Mouse (Mus musculus): ENCODE results near the gene Itsn1. TPM values are rescaled to one million over a fixed set of nuclear protein-coding genes. Genes with fewer than 3 reads are reported as not detected.
A peak's percentile ranks its signal among the peaks of the same experiment; 100 is the strongest.

The Itsn1 gene
- total RNA-seq, 4 experiments from 2014 or later: 116 to 158 (median 148) TPM

GRCm38 (mm10) chr16:91937281-91937680 is 208.2 kb downstream of the Itsn1 start:
- DNase-seq (ENCODE audit: low spot score in 2 of 2): no peak

- no peak for DNase-seq (ENCODE audit: low spot score in 2 of 2)
Observed at GRCm38 (mm10) chr16:91938141-91938540, 209.1 kb downstream of the Itsn1 start.

GRCm38 (mm10) chr16:91940726-91941125 is 211.6 kb downstream of the Itsn1 start:
- DNase-seq (ENCODE audit: low spot score in 2 of 2): no peak

- DNase-seq (ENCODE audit: low spot score in 2 of 2): no peak
Observed at GRCm38 (mm10) chr16:91942201-91942600, 213.1 kb downstream of the Itsn1 start.

GRCm38 (mm10) chr16:91946261-91946660 is 217.2 kb downstream of the Itsn1 start:
- DNase-seq (ENCODE audit: low spot score in 2 of 2): no peak

GRCm38 (mm10) chr16:91947093-91947492 is 218.0 kb downstream of the Itsn1 start:
- no peak for DNase-seq (ENCODE audit: low spot score in 2 of 2)

GRCm38 (mm10) chr16:91953967-91954366 is 224.9 kb downstream of the Itsn1 start:
- DNase-seq (ENCODE audit: low spot score in 2 of 2): no peak

GRCm38 (mm10) chr16:91954766-91955165 is 225.7 kb downstream of the Itsn1 start:
- DNase-seq (ENCODE audit: low spot score in 2 of 2): no peak

GRCm38 (mm10) chr16:91962204-91962893 is 233.3 kb downstream of the Itsn1 start:
- DNase-seq (ENCODE audit: low spot score in 2 of 2): peak; percentile 27 to 88

- peak in 1 of 2 experiments; percentile 59 for DNase-seq (ENCODE audit: low spot score in 2 of 2)
Observed at GRCm38 (mm10) chr16:91962894-91963555, 233.9 kb downstream of the Itsn1 start.

- DNase-seq (ENCODE audit: low spot score in 2 of 2): no peak
Observed at GRCm38 (mm10) chr16:91963556-91963900, 234.4 kb downstream of the Itsn1 start.

GRCm38 (mm10) chr16:91964308-91965178 is 235.5 kb downstream of the Itsn1 start:
- DNase-seq (ENCODE audit: low spot score in 2 of 2): no peak

- DNase-seq (ENCODE audit: low spot score in 2 of 2): no peak
Observed at GRCm38 (mm10) chr16:91968725-91969124, 239.6 kb downstream of the Itsn1 start.

GRCm38 (mm10) chr16:91969516-91970031 is 240.5 kb downstream of the Itsn1 start:
- DNase-seq (ENCODE audit: low spot score in 2 of 2): no peak

Small RNA genes lying within 50 kb of the gene (microRNA-seq; reads per million reads assigned to microRNA genes)
- gene Gm27773: 0 reads per million in 2 experiments

Other genes starting within 250 kb of the Itsn1 start
- gene Ifnar1, start 244.0 kb upstream of the Itsn1 start, total RNA-seq (2022): 10 to 100 TPM; 45.4 to 56.2 (median 49.8) TPM
- 10 to 100 TPM; 25.2 to 37.4 (median 32.2) TPM for gene Ifngr2, start 182.2 kb upstream of the Itsn1 start, total RNA-seq (2022)
- gene Tmem50b, start 131.5 kb upstream of the Itsn1 start, total RNA-seq (2022): 10 to 100 TPM; 72.6 to 76.5 (median 74.7) TPM
- gene Dnajc28, start 110.3 kb upstream of the Itsn1 start, total RNA-seq (2022): 1 to 10 TPM; 6.8 to 9.5 (median 8.1) TPM
- gene Gart, start 82.3 kb upstream of the Itsn1 start, total RNA-seq (2022): 10 to 100 TPM; 50.3 to 59.8 (median 55.9) TPM
- gene Son, start 81.8 kb upstream of the Itsn1 start, total RNA-seq (2022): 100 to 1,000 TPM; 216 to 228 (median 219) TPM
- gene Donson, start 40.5 kb upstream of the Itsn1 start, total RNA-seq (2022): 10 to 100 TPM; 17.7 to 27.2 (median 21.5) TPM
- 100 to 1,000 TPM; 104 to 116 (median 112) TPM for gene Cryzl1, start 306 bp upstream of the Itsn1 start, total RNA-seq (2022)